Comparison of ENCODE assay signal across 8 mouse cellular contexts in the genomic region with DNA sequence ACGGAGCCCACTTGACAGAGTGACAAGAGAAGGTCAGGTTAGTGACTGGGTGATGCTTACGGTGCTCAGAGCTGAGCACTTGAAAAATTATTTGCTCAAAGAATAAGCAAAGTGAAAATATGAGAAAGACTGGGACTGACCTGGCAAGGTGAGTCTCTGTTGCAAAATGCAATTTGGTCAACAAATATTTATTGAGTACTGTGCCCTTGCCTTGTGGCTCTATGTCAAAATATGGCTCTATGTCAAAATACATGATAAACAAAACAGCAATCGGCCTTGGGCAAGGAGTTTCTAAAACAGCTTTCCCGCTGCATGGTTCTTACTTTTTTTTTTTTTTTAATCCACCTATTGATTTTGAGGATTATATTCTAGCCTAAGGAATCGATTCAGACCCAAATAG. TPM values are rescaled to one million over a fixed set of nuclear protein-coding genes. Genes with fewer than 3 reads are reported as not detected.
DNase-seq lines count a peak whose midpoint lies in the region; ATAC-seq and TF ChIP-seq lines count a peak whose summit lies in the region.

No protein-coding gene starts in this region.

- H3K9ac ChIP-seq in kidney, embryonic 14.5 days (ENCODE audit: low read depth, low read length) = no peak overlapping the region
- no peak overlapping the region for H3K9ac ChIP-seq in embryonic facial prominence, embryonic 15.5 days
- no peak overlapping the region for H3K9ac ChIP-seq in intestine, postnatal 0 days (ENCODE audit: low read depth, low read length)
- H3K9ac ChIP-seq in midbrain, postnatal 0 days (replicated peaks; ENCODE audit: low read length, poor library complexity, severe bottlenecking) = no peak overlapping the region

- peaks cover 22% of the 10 kb centered on the region for H3K4me1 ChIP-seq in kidney, embryonic 14.5 days (ENCODE audit: control insufficient read depth, insufficient read depth, low read length)
- peaks cover 31% of the 10 kb centered on the region for H3K4me1 ChIP-seq in embryonic facial prominence, embryonic 15.5 days
- 0 out of 2 replicates have a peak, but pooled peaks cover 6% of the 10 kb centered on the region for H3K4me1 ChIP-seq in intestine, postnatal 0 days (replicated peaks; ENCODE audit: control insufficient read depth, insufficient read depth, low read length)
- peaks cover 2% of the 10 kb centered on the region for H3K4me1 ChIP-seq in midbrain, postnatal 0 days (ENCODE audit: insufficient read depth, low read length)

- no peak for TF ChIP-seq CTCF in intestine, postnatal 0 days (IDR thresholded peaks at IDR 0.05; ENCODE audit: low read depth)
- TF ChIP-seq CTCF in midbrain, postnatal 0 days (IDR thresholded peaks at IDR 0.05) = no peak

- peak overlapping the region; percentile 75 for H3K4me2 ChIP-seq in kidney, embryonic 14.5 days (replicated peaks; ENCODE audit: low read depth, low read length)
- H3K4me2 ChIP-seq in embryonic facial prominence, embryonic 15.5 days (replicated peaks) = peak overlapping the region; percentile 77
- peak overlapping the region; percentile 89; the same call in 1 of the 2 replicates for H3K4me2 ChIP-seq in intestine, postnatal 0 days (replicated peaks; ENCODE audit: low read depth)
- H3K4me2 ChIP-seq in midbrain, postnatal 0 days (ENCODE audit: low read depth, low read length, poor library complexity, severe bottlenecking) = peak overlapping the region; percentile 92

- no peak overlapping the region for H3K27ac ChIP-seq in kidney, embryonic 14.5 days (ENCODE audit: low read depth, low read length)
- no peak overlapping the region for H3K27ac ChIP-seq in embryonic facial prominence, embryonic 15.5 days (replicated peaks)
- no peak overlapping the region for H3K27ac ChIP-seq in intestine, postnatal 0 days (ENCODE audit: low read depth, low read length)
- no peak overlapping the region for H3K27ac ChIP-seq in midbrain, postnatal 0 days (ENCODE audit: low read depth, low read length)

- DNase-seq in kidney, postnatal 36 days = no peak
- no peak for DNase-seq in midbrain, postnatal 0 days (ENCODE audit: low spot score)
- no peak for DNase-seq in layer of hippocampus, adult 11-12 months (ENCODE audit: low spot score)
- no peak for DNase-seq in ovary, postnatal 36 days (ENCODE audit: low spot score)
- no peak for DNase-seq in cerebellum, adult 11-12 months

- H3K4me3 ChIP-seq in kidney, embryonic 14.5 days (ENCODE audit: low read length) = peak overlapping the region; percentile 81
- H3K4me3 ChIP-seq in embryonic facial prominence, embryonic 15.5 days (replicated peaks) = peak overlapping the region; percentile 72
- H3K4me3 ChIP-seq in intestine, postnatal 0 days (ENCODE audit: low read depth, low read length) = peak overlapping the region; percentile 79
- H3K4me3 ChIP-seq in midbrain, postnatal 0 days (ENCODE audit: low read depth, low read length) = peak overlapping the region; percentile 97

- no peaks in the 10 kb centered on the region; the same call in 1 of the 2 replicates for H3K36me3 ChIP-seq in kidney, embryonic 14.5 days (ENCODE audit: control insufficient read depth, insufficient read depth, low read length)
- H3K36me3 ChIP-seq in embryonic facial prominence, embryonic 15.5 days = no peaks in the 10 kb centered on the region
- no peaks in the 10 kb centered on the region for H3K36me3 ChIP-seq in intestine, postnatal 0 days (ENCODE audit: control insufficient read depth, insufficient read depth)
- H3K36me3 ChIP-seq in midbrain, postnatal 0 days (ENCODE audit: insufficient read depth, low read length) = no peaks in the 10 kb centered on the region

- H3K27me3 ChIP-seq in kidney, embryonic 14.5 days (ENCODE audit: control insufficient read depth, insufficient read depth, low read length) = no peaks in the 10 kb centered on the region
- no peaks in the 10 kb centered on the region for H3K27me3 ChIP-seq in embryonic facial prominence, embryonic 15.5 days
- no peaks in the 10 kb centered on the region for H3K27me3 ChIP-seq in intestine, postnatal 0 days (replicated peaks; ENCODE audit: control insufficient read depth, insufficient read depth, low read length)
- no peaks in the 10 kb centered on the region for H3K27me3 ChIP-seq in midbrain, postnatal 0 days (ENCODE audit: insufficient read depth, low read length)

- H3K9me3 ChIP-seq in kidney, embryonic 14.5 days (ENCODE audit: control insufficient read depth, low read length) = no peaks in the 10 kb centered on the region
- no peaks in the 10 kb centered on the region for H3K9me3 ChIP-seq in embryonic facial prominence, embryonic 15.5 days (replicated peaks)
- H3K9me3 ChIP-seq in intestine, postnatal 0 days (ENCODE audit: control insufficient read depth) = no peaks in the 10 kb centered on the region
- no peaks in the 10 kb centered on the region for H3K9me3 ChIP-seq in midbrain, postnatal 0 days (ENCODE audit: low read length)

- WGBS in kidney, embryonic 14.5 days = 45% methylated on average over 5 of the region's 5 CpGs
- 33% methylated on average over 5 of the region's 5 CpGs for WGBS in embryonic facial prominence, embryonic 15.5 days
- WGBS in intestine, postnatal 0 days = 32% methylated on average over 5 of the region's 5 CpGs
- WGBS in midbrain, postnatal 0 days = 19% methylated on average over 5 of the region's 5 CpGs

- no peak for ATAC-seq in kidney, embryonic 14.5 days (ENCODE audit: low FRiP score, low TSS enrichment)
- no peak for ATAC-seq in embryonic facial prominence, embryonic 15.5 days (ENCODE audit: insufficient number of reproducible peaks, low FRiP score, low TSS enrichment, low read depth)
- no peak for ATAC-seq in intestine, postnatal 0 days
- no peak for ATAC-seq in midbrain, postnatal 0 days (ENCODE audit: low FRiP score)

RNA-seq across cellular contexts. Expression of gene Znrf1, which starts 0.4 kb away (rescaled TPM):
- polyA plus RNA-seq in kidney, embryonic 14.5 days (2014; fragmentation: Nextera tagmentation; extraction: Ambion mirVana) = 28.1 and 37.4 TPM in 2 replicates
- polyA plus RNA-seq in embryonic facial prominence, embryonic 15.5 days (2015; fragmentation: Nextera tagmentation; extraction: Ambion mirVana) = 41.1 and 42.7 TPM in 2 replicates
- 11.7 and 13.3 TPM in 2 replicates for polyA plus RNA-seq in intestine, postnatal 0 days (2015; fragmentation: Nextera tagmentation; extraction: Ambion mirVana)
- 229 and 234 TPM in 2 replicates for total RNA-seq in midbrain, postnatal 0 days (2014; rRNA removed)
- 87.8 and 96.5 TPM in 2 replicates for polyA plus RNA-seq in midbrain, postnatal 0 days (2015; fragmentation: Nextera tagmentation; extraction: Ambion mirVana)

RNA-seq across cellular contexts. Expression of gene Wdr59, which starts 13.6 kb away (rescaled TPM):
- polyA plus RNA-seq in kidney, embryonic 14.5 days (2014; fragmentation: Nextera tagmentation; extraction: Ambion mirVana) = 4.8 and 6.2 TPM in 2 replicates
- polyA plus RNA-seq in embryonic facial prominence, embryonic 15.5 days (2015; fragmentation: Nextera tagmentation; extraction: Ambion mirVana) = 6.8 and 7.0 TPM in 2 replicates
- 1.3 and 1.4 TPM in 2 replicates for polyA plus RNA-seq in intestine, postnatal 0 days (2015; fragmentation: Nextera tagmentation; extraction: Ambion mirVana)
- 11.6 and 17.1 TPM in 2 replicates for total RNA-seq in midbrain, postnatal 0 days (2014; rRNA removed)
- polyA plus RNA-seq in midbrain, postnatal 0 days (2015; fragmentation: Nextera tagmentation; extraction: Ambion mirVana) = 5.6 and 6.6 TPM in 2 replicates
